Mouse (Mus musculus): ENCODE measurements around the gene Bcl2l11. TPM values are rescaled to one million over a fixed set of nuclear protein-coding genes. Genes with fewer than 3 reads are reported as not detected.

Bcl2l11 gene
- polyA plus RNA-seq, 1 experiment = 13.1 TPM

DNA sequence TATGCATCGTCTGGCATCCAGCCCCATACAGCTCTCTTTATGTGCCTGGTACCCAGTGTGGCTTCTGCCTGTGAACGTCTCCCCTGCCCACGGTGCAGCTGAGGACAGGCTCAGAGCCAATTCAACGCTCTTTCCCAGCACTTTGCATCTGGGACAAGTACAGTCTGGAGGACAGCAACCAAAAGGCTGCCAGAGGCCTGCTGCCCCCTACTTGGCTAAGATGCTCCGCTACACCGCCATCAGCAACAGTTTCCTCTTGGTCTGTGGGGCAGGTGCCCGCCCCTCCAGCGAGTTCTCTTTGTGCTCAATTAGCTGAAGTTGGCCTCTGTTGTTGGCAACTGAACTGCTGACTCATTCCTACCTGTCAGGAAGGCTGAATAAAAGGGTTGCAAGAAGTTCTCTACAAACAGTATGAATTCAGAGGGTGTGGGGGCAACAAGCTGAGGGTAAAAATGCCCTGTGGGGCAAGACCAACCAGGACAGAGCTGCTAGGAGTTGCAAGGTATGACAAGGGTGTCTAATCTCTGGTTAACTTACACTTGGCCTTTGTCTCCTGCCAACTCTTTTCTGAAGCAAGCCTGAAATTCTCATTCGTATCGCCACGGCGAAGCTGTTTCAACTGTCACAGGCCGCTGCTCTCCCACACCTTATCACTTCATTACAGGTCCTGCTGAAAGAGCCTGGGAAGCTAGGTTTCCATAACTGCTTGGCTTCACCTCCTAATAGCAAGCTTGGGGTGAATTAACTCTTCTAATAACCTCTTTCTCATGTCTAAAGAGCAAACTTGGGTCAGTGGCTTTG lies 41.0 kb downstream of the Bcl2l11 start:
- TF ChIP-seq GATA1 (IDR thresholded peaks at IDR 0.05; ENCODE audit: borderline replicate concordance, low read length) (no peak), FLI1 (IDR thresholded peaks at IDR 0.05; ENCODE audit: low read length) (no peak)
- Histone ChIP-seq H3K36me3 (replicated peaks; ENCODE audit: low read length) (peaks cover under 1% of the 10 kb centered on the region), H3K9me3 (no peaks in the 10 kb centered on the region), H3K27me3 (replicated peaks) (peaks cover 32% of the 10 kb centered on the region), H3K4me1 (peaks cover 2% of the 10 kb centered on the region; the same call in 1 of the 2 replicates), H3K4me3 (replicated peaks) (no peak overlapping the region)

DNA sequence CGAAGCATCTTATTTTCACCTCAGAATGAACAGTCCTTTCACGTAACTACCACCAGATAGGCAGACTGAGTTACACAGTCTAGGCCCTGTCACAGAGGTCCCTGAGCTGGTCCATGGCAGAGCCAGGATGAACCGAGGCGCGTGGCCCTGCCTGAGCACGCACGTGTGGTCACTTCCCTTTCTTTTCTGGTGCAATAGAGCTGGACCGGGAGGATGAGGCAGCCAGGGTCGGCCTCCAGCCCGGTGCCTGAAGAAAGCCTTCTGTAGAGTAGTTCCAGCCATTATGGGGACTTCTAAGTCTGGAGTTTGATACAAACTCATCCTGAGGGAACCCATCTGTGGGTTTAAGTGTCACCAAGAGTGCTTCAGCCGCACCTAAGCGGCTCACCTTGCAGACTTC lies 42.1 kb downstream of the Bcl2l11 start:
- H3K4me1 ChIP-seq = no peaks in the 10 kb centered on the region
- H3K27me3 ChIP-seq (replicated peaks) = peaks cover 36% of the 10 kb centered on the region
- H3K4me3 ChIP-seq (replicated peaks) = no peak overlapping the region
- no peak for TF ChIP-seq FLI1 (IDR thresholded peaks at IDR 0.05; ENCODE audit: low read length)
- no peak for TF ChIP-seq GATA1 (IDR thresholded peaks at IDR 0.05; ENCODE audit: borderline replicate concordance, low read length)
- H3K36me3 ChIP-seq (replicated peaks; ENCODE audit: low read length) = no peaks in the 10 kb centered on the region
- no peaks in the 10 kb centered on the region for H3K9me3 ChIP-seq

DNA sequence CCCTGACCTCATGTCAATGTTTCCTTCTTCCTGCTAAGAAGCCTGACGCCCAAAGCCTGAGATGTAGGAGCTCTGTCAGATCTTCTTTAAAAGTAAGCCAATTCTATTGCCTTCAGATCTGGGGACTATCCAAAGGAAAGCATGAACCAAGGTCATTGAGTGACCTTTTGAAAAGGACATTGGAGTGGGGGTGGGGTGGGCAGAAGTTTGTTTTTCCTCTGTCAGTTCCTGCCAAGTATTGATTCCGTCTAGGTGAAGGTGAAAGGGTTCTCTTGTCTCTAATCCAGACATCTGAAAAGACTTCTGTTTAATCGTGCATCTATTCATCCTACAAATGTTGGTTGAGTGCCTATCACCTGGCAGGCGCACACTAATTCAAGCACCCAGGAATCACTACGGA lies 43.6 kb downstream of the Bcl2l11 start:
- TF ChIP-seq GATA1 (IDR thresholded peaks at IDR 0.05; ENCODE audit: borderline replicate concordance, low read length) (no peak), FLI1 (IDR thresholded peaks at IDR 0.05; ENCODE audit: low read length) (no peak)
- Histone ChIP-seq H3K27me3 (replicated peaks) (peaks cover 45% of the 10 kb centered on the region), H3K9me3 (no peaks in the 10 kb centered on the region), H3K4me3 (replicated peaks) (no peak overlapping the region), H3K36me3 (replicated peaks; ENCODE audit: low read length) (no peaks in the 10 kb centered on the region), H3K4me1 (0 out of 2 replicates have a peak, but pooled peaks cover 5% of the 10 kb centered on the region)

DNA sequence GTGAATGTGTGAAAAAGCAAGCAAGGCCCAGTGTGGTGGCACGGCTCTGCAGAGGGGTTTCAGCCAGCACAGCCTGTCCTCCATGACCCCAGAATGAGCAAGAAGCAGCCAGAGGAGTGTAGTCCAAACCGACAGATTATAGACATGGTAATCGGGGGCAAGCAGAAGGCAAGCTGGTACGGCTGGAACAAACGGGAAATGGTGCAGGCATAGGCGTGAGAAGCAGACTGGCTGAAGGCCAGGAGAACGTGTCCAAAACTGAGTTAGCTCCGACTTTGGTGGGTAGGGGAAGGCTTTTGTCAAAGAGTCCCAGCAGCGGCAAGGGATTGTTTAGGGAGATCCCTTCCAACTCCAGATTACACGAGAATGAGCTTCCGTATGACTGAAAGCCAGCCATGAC lies 44.1 kb downstream of the Bcl2l11 start:
- Histone ChIP-seq H3K27me3 (replicated peaks) (peaks cover 44% of the 10 kb centered on the region), H3K4me3 (replicated peaks) (no peak overlapping the region), H3K4me1 (0 out of 2 replicates have a peak, but pooled peaks cover 6% of the 10 kb centered on the region), H3K9me3 (no peaks in the 10 kb centered on the region), H3K36me3 (replicated peaks; ENCODE audit: low read length) (no peaks in the 10 kb centered on the region)
- no peak for TF ChIP-seq GATA1 (IDR thresholded peaks at IDR 0.05; ENCODE audit: borderline replicate concordance, low read length)
- TF ChIP-seq FLI1 (IDR thresholded peaks at IDR 0.05; ENCODE audit: low read length) = no peak

DNA sequence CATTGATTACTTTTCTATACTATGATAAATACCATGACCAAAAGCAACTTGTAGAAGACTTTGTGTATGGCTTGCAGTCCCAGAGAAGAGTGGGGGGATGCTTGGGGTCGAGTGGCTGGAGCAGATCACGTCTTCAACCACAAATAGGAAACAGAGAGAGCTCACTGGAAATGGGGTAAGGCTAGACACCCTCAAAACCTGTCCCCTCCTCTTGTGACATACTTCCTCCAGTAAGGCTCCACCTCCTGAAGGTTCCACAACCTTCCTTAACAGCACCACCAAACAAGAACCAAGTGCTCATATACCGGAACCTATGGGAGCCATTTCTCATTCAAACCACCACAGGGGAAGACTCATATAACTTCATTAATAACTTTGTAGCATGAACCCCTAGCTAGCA lies 44.8 kb downstream of the Bcl2l11 start:
- 0 out of 2 replicates have a peak, but pooled peaks cover 6% of the 10 kb centered on the region for H3K4me1 ChIP-seq
- peaks cover 47% of the 10 kb centered on the region for H3K27me3 ChIP-seq (replicated peaks)
- no peaks in the 10 kb centered on the region for H3K36me3 ChIP-seq (replicated peaks; ENCODE audit: low read length)
- TF ChIP-seq GATA1 (IDR thresholded peaks at IDR 0.05; ENCODE audit: borderline replicate concordance, low read length) (no peak), FLI1 (IDR thresholded peaks at IDR 0.05; ENCODE audit: low read length) (no peak)
- no peaks in the 10 kb centered on the region for H3K9me3 ChIP-seq
- H3K4me3 ChIP-seq (replicated peaks) = no peak overlapping the region

DNA sequence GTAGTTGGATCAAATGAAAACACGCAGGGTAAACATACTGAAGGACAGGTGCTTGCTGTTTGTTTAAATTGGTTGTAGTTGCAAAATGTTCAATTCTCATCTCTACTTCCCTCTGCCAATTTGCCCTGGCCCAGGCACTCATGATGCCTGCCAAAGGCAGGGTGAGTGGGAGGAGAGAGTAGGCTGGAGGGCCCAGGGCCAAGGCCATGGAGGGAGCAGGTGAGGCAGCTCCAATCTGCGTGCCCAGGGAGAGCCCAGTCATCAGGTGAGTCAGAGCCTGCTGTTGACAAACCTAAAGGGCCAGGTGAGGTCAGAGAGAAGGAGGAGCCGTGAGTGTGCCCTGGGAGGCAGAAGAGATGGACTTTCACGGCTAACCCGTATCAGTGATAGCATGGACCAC lies 46.4 kb downstream of the Bcl2l11 start:
- TF ChIP-seq GATA1 (IDR thresholded peaks at IDR 0.05; ENCODE audit: borderline replicate concordance, low read length) (no peak), FLI1 (IDR thresholded peaks at IDR 0.05; ENCODE audit: low read length) (no peak)
- no peaks in the 10 kb centered on the region for H3K36me3 ChIP-seq (replicated peaks; ENCODE audit: low read length)
- H3K4me1 ChIP-seq = 0 out of 2 replicates have a peak, but pooled peaks cover 6% of the 10 kb centered on the region
- no peak overlapping the region for H3K4me3 ChIP-seq (replicated peaks)
- H3K27me3 ChIP-seq (replicated peaks) = peaks cover 57% of the 10 kb centered on the region
- H3K9me3 ChIP-seq = no peaks in the 10 kb centered on the region

DNA sequence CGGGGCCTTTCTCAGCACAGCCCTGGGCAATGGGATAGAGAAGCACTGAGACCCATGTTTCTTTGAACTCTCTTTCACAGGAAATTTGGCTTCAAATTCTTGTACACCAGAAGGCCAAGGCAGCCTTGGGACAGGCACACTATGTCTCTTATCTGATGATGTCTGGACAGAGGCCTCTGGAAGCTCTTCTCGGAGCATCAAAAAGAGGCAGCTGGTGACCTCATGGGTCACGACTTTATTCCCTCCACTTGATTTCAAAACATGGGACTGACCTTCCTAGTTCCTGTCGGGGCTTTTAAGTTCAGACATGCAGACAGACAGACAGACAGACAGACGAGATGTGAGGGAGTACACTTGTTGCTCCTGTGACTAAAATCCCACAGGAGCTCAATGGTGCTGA lies 48.3 kb downstream of the Bcl2l11 start:
- H3K36me3 ChIP-seq (replicated peaks; ENCODE audit: low read length) = no peaks in the 10 kb centered on the region
- TF ChIP-seq FLI1 (IDR thresholded peaks at IDR 0.05; ENCODE audit: low read length) (no peak), GATA1 (IDR thresholded peaks at IDR 0.05; ENCODE audit: borderline replicate concordance, low read length) (no peak)
- H3K27me3 ChIP-seq (replicated peaks) = peaks cover 65% of the 10 kb centered on the region
- H3K9me3 ChIP-seq = no peaks in the 10 kb centered on the region
- H3K4me3 ChIP-seq (replicated peaks) = no peak overlapping the region
- 0 out of 2 replicates have a peak, but pooled peaks cover 6% of the 10 kb centered on the region for H3K4me1 ChIP-seq

DNA sequence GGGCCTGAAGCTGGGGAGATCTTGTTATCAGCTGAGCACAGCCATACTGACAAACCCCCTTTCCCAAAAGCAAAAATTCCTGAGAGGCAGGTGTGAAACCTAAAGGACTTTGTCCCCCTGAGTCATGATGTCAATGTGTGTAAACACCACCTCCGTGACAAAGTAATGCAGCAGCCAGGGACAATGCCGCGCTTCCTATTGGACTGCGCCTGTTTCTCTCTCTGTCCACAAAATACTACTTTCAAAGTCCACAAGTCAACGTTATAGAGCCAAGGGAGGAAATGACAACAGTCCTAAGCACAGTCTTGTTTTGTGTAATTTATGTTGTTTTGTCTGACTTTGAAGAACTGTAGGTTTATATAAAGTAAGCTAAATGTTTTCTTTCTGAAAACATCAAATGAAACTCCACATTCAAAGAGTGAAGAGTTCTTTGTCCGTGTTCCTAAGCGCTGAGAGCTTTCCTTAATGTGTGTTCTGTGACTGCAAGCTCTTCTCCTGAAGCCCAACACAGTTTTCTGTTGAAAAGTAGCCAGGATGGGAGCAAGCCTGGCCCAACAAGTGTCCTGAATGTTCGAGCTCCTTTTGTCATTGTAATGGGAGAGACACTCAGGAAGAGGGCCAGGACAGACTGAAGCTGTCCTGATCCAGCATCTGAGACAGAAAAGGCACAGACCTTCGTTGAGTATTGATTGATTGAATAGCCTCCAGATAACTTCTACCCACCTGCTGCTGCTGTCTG lies 48.9 kb downstream of the Bcl2l11 start:
- no peaks in the 10 kb centered on the region for H3K9me3 ChIP-seq
- H3K36me3 ChIP-seq (replicated peaks; ENCODE audit: low read length) = no peaks in the 10 kb centered on the region
- peaks cover 66% of the 10 kb centered on the region for H3K27me3 ChIP-seq (replicated peaks)
- H3K4me1 ChIP-seq = 0 out of 2 replicates have a peak, but pooled peaks cover 7% of the 10 kb centered on the region
- TF ChIP-seq FLI1 (IDR thresholded peaks at IDR 0.05; ENCODE audit: low read length) (no peak), GATA1 (IDR thresholded peaks at IDR 0.05; ENCODE audit: borderline replicate concordance, low read length) (no peak)
- no peak overlapping the region for H3K4me3 ChIP-seq (replicated peaks)

DNA sequence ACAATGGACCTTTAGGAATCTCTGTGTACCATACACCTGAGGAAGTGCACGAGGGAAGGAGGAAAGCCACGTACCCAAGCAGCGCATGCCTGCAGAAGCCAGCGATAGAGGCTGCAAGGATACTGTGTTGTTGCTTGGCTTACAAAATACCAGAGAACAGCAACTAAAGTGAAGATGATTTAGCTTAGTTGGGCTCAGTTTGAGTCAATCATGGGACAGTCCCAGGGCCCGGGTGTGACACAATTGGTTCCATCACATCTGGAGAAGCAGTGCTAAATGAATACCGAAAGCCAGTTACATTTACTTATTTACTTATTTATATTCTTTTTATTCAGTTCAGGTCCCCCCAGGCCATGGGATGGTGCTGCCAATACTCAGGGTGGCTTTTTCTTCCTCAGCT lies 49.8 kb downstream of the Bcl2l11 start:
- Histone ChIP-seq H3K4me1 (0 out of 2 replicates have a peak, but pooled peaks cover 10% of the 10 kb centered on the region), H3K4me3 (replicated peaks) (no peak overlapping the region), H3K9me3 (no peaks in the 10 kb centered on the region), H3K36me3 (replicated peaks; ENCODE audit: low read length) (no peaks in the 10 kb centered on the region), H3K27me3 (replicated peaks) (peaks cover 68% of the 10 kb centered on the region)
- TF ChIP-seq FLI1 (IDR thresholded peaks at IDR 0.05; ENCODE audit: low read length) (no peak), GATA1 (IDR thresholded peaks at IDR 0.05; ENCODE audit: borderline replicate concordance, low read length) (no peak)
